Mouse (Mus musculus) lung, postnatal 4 days (tissue): ENCODE measurements around the gene Cma2.
"Not testable (repeated sequence)": the region's sequence is repeated elsewhere in the genome, so short reads cannot be mapped to it uniquely, and the experiment has no call there.

Experiments
- DNase-seq, 2 experiments: peaks; one replicate each; pipeline ENCODE4 v3.0.0; 2021

Gene Cma2

DNA sequence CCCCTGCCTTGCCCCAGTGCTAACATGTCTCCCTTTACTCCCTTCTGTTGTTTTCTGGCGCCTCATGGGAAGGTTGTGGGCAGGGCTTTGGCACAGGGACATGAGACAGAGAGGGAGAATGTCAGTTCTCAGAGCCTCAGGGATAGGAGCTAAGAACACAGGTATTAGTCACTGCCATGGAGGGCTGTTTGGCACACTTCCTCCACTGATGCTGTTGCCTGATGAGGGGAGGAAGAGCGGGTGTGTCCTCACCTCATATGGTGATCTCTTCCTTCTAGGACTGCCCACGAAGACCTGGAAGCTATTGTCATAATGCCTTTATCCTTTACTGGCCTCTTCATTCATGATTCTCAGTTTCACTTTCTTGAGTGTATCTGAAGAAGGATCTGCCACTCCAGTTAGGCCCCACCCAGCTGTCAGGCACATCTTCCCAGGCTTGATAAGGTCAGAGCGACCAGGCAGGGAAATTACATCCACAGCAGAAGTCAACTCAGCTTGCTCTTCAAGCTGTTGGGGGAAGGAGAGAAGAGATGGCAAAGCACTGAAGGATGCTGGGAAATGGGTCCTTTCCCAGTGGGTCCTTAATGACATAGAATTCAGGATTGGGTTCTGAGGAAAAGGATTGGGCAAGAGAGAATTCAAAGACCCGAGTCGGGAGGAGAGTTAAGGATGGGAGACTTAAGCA is at the start of gene Cma2:
TSS of gene Cma2 (plus strand) at position 635 of the 685 bp plus-strand sequence.
- no peak for DNase-seq

DNA sequence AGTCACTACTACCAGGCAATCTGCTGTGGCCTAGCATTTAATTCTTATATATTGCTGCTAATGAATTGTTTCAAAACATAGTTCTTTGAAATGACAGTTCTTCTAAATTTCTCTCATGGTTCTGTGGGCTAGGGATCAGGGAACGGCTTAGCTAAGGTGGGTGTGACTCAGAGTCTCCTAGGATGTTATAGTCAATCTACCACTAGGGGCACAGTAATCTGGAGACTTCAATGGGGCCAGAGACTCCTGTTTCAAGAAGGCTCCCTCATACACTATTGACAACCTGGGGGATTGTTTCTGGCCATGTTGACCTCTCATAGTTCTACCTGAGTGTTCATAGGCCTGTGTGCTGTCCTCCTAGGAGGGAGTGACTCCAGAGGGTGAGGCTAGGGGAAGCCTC is 45.3 kb upstream of the Cma2 start:
- DNase-seq: no peak

DNA sequence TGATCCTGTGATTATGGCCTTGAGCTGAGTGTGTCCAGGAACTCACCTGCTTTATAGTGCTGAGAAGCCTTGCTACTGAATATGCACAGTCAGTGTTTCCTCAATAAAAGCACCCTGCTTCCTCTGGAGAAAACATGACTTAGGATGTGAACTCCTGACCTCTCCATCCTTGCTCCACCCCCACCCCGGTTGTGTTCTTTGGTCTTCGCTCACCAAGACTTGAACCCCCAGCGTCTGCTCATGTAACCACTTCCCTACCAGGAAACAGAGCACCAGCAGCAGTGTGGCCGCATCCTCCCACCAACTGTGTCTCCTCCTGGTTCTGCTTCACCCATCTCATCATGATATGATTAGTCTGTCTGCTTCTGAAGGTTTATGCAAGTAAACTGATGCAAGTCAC is 37.4 kb upstream of the Cma2 start:
- DNase-seq: no peak

DNA sequence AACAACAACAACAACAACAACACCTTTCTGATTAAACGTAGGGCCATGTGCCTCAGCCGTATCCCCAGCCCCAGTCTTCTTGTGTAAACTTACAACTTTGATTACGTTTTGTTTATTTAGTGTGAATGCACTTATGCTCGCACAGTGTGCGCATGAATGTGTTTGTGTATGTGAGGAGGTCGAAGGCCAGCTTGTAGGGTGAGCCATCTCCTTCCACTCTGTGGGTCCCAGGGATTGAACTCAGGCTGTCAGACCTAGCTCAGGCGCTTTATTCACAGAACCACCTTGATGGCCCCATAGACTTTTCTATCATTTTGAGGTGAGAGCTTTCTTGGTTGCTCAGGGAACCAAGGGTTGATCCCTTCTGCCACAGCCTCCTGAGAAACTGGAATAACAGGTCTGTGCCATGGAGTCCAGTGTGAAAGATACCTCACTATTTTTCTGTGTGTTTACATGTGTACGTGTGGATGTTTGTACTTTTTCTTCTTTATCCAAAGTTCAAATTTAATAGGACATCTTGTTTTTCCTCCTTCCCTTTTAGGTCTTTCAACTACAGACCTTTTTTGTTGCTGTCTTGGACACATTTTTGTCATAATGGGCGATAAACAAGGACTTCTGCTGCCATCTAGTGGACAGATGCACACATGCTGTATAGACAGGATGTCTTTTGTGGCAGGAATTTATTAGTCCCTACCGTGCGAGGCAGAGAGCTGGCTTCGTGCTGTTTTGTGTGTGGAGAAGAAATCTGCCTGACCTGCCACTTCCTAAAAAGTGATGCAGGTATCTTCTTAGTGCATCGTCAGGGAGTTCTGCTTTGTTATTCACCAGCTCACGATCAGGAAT is 32.3 kb upstream of the Cma2 start:
- peak in 1 of 2 experiments; percentile 78 for DNase-seq

DNA sequence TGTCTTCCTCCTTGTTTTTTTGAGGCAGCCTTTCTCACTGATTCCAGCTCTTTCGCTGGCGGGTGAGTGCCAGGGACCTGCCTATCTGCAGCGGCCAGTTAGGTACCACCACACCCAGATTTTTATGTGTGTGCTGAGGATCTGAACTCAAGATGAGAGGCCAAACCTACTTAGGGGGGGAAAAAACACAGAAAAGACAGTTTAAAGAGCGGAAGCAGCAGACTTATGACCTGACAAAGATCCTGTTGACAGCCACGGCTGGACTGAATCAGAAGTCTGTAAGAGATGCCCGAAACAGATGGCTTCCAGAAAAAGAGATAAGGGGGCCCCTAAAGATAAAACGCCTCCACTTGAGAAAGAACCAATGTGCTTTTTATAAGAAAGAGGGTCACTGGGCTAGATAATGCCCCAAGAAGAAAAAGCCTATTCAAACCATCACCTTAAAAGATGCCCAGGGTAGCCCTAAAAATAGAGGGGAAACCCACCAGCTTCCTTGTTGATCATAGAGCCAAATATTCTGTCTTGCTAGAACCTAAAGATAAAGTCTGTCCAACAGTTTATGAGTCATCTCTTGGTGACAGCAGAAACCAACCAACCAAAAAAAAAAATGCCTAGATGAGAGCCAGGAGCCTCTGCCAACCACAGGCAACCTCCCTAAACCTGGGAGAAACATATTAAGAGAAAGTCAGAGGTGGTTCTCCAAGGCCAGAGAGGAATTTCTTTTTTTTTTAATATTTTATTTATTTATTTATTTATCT is 28.1 kb upstream of the Cma2 start:
- no peak for DNase-seq

DNA sequence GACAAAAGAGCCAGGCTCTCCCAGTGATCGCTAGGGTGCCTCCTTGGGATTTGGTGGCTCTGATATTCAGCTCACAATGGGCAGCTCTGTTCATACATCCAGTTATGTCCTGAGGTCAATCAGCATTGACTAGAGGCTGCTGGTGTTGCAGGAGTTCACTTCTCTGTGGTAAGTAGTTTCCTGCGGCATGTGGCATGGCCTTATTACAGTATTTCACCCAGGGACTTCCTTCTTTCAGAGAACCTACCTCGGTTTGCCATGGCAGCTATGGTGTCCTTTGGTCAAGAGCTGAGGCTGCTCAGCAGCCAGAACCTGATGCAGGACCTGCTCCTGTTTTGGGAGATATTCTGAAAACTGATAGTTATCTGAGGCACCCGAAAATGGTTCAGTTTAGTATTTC is 23.9 kb upstream of the Cma2 start:
- no peak for DNase-seq

DNA sequence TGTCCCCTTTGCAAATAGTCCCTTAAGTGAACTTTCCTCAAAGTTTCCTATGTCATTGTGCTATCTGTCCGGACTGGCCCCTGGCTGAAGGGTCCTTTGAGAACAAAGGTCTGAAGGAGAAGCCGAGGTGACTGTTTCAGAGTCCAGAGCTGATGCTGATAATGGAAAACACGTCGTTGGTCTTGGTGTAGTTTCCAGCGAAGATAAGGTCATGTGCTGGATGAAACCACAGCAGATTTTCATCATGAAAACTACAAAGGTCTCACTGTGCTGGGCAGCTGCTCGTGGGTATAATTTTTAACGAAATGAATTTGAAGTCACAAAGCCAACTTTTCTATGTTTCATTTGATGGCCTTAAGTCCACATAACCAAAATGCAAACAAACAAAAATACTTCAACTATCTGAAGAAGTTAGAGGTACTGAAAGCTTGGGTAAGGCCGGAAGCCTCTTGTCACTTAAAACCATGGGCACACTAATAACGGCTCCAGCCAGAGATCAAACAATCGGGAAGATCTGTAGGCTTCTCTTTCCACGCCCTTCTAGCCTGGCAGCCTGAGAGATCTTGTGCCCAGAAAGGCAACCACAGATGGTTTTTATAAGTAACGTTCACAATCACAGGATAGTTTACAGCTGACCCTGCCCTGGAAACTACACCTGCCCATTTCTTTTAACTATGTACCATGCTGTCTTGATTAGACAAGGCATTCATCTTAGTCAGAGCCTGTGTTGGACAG is 21.4 kb upstream of the Cma2 start:
- no peak for DNase-seq

DNA sequence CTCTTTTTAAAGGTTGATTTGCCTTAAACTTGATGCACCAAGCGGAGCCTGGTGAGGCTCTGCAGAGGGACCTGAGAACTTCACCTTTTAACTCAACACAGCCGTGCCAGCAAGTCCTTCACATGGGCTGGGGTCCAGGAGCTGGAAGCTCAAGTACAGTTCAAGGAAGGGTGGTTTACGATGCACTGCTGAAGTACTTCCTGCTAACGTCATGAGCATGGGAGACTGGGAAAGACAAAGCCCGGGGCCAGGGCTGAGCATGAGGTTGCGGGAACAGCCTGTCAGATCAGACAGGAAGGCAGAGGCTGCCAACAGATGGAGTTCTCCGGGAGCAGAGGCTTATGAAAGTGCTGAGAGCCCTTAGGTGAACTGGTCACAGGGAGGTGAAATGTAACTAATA is 17.2 kb upstream of the Cma2 start:
- peak; percentile 85 to 92 for DNase-seq

DNA sequence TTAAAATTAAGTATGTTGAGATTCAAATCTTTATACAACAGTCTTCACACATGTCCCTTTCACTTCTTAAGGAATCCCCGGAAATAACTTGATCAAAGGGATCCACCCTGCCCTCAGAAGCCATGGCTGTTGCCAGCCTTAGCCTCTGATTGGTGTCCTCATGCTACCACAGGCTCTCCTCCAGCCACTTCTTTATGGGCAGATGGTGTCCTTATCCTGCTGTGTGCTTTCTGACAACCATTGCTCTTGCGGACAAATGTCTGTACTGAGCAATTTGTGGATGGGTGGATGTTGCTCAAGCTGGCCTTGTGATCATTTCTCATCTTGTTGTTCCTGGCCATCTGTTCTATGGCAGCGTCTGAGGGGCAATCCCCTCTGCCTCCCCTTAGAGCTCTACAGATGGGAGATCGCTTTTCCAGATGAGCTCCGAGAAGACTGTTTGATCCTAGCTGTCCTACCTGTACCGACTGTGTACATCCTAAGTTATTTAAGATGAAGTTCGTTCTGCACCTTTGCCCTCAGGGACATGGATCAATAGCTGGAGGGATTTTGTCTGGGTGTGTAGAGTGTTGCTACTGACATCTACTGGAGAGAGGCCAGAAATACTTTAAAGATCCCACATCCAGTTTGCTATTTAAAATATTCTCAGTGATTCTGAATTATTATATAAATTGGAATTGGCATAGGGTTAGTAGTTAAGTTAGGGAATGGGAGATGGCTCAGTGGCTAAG is 10.5 kb upstream of the Cma2 start:
- DNase-seq: no peak

DNA sequence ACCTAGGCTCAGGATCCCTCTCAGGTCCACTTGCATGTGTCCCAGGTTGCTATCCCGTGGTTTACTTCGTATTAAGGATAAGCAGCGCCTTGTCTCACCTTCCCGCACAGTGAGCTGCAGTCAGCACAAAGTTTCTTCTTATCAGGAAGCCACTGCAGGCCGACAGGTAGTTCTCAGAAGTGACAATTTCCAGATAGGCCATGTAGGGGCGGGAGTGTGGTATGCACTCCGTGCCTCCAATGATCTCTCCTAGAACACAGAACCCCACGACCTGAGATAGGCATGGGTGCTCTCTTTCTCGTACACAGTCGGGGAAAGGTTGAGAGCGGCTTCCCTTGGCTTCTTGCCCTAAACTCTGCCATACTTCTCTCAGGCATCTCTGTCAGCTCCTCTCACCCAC is 7.2 kb upstream of the Cma2 start:
- DNase-seq: no peak

DNA sequence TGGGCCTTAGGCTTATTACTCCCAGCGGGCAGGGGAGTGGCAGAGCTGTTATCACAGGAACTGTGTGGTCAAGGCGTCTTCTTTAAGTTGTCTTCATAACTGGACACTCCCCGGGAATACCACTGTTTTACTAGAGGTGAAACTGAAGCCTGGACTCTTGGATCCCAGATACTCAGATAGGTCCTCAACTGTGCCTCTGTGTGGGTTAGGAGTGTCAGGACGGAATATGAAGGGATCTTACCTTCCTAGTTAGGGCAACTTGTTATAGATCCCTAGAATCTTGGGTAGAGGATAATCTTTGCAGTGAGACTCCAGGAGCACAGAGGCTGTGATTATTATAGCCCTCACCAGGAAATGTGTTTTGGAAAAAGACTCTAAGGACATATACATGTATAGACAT is 6.2 kb upstream of the Cma2 start, which contains the start of gene Cma1:
TSS of gene Cma1 (minus strand) at position 101 of the 400 bp plus-strand sequence.
- DNase-seq: no peak

DNA sequence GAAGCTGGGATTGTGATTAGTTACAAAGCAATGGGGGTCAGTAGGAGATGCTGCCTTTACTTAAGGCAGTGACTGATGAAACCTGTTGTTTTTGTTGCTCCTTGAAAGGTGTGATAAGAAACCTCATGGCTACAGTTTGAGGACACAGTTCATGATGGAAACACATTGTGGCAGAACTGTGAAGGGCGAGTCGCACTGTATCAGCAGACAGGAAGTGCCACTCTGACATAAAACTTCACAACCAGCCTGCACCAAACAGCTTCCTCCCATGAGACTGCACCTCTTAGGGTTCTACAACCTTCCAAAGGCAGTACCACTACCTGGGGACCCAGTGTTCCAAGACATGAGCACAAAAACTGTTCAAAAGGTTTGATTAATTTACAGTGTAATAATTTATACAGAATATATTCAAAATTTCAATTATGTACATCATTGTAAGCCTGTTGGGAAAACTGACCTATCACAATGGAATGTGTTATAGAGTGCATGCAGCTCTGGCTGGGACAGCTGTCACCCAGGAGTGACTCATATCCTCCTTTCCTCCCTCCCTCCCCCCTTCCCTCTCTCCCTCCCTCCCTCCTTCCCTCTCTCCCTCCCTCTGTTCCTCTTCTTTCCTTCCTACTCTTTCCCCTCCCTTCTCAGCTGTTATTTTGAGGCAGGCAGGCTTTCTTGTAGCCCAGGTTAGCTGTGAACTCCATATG is 4.4 kb upstream of the Cma2 start:
- no peak for DNase-seq

DNA sequence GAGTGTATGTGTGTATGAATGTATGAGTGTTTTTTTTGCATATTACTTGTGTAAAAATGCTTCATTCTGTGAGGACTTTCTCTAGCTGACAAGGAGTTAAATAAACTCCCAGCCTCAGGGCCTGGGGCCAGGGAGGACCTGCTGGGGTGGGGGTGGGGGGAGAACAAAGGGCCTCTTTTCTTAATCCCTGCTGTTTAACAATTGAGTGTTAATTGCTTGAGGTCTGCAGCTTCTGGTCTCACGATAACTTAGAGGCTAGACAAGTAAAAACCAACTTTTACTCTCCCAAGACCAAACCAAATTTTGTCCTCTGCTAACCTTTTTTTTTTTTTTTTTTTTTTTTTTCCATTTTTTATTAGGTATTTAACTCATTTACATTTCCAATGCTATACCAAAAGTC is 12.5 kb downstream of the Cma2 start:
- DNase-seq: no peak

DNA sequence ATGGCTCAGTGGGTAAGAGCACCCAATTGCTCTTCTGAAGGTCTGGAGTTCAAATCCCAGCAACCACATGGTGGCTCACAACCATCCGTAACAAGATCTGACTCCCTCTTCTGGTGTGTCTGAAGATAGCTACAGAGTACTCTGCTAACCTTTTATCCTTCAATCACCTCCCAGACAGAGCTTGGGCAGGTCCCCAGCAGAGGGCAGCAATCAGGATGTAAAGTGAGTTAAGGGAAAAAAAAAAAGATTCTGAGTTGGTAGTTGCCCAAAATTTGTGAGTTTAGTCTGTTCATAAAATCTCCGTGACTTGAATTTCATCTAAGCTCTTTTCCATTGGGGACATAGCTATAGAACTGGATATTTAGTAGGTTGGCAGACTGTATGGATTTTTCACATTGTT is 13.1 kb downstream of the Cma2 start:
- DNase-seq: not testable (repeated sequence)

DNA sequence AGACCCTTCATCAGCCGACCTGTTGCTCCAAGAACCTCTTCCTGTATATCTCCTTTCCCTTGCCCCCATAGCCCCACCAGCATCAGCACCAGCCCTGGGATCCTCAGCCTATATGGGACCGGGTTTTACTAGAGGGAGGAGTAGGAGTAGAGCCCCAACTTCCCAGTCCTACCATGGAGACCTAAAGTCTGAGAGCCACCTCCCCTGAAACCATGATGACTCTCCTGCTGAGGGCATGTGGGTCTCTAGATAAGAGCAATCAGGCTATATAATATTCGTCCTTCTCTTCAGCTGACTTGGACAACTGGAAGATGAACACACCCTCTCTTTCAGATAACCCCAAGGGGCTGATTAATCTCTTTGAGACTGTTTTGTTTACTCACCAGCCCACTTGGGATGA is 36.7 kb downstream of the Cma2 start:
- not testable (repeated sequence) for DNase-seq

DNA sequence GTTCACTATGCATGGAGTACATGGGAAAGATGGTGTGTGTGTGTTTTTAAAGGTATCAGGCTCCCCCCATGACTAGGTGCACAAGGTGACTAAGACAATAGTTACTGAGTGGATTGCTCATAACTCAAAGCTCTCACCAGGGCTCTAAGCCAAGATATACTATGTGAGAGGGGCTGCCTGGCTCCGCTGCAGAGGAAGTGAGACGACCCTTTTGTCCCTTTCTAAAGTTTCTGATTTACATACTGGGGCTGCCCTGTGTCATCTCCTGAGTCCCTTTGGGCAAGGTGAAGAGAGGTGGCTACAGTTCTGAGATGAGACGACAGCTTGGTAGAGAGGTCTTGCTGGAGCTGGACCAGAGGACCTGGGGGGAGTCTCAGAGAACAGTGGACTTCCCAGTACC is 62.4 kb downstream of the Cma2 start:
- no peak for DNase-seq

DNA sequence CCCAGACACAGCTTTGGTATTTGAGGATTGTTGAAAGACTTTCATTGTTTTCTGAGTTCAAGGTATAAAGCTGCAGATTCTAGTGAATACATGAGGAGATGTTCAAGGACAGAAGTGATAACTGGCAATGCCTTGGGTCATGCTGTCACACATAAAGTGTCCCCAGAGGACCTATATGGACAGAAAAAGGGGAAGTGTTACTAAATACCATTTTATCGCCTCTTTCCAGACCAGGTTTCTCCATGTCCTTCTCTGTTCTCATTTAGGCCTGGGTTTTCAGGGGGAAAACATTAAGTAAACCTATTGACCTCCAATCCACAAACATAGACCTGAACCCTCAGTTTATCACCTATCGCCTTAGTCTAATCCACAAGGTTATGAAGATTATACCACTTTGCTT is 63.1 kb downstream of the Cma2 start:
- no peak for DNase-seq

DNA sequence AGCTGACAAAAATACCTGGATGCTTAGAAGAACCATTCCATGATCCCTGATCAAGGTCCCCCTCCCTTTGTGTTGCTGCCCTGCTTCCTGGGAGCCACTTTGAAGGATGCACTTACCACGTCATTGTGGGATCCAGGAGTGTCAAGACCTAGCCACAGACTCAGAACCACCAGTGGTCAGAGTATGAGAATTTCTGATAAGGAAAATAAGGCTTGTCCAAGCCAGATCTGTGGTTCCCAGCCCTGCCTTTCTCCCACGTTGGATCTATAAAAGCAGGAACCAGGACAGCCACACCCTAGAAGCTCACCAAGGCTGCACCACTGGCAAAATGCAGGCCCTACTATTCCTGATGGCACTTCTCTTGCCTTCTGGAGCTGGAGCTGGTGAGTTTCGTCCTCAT is 66.9 kb downstream of the Cma2 start, which contains the start of gene Mcpt1:
TSS of gene Mcpt1 (plus strand) at position 301 of the 400 bp plus-strand sequence.
- DNase-seq: not testable (repeated sequence)

DNA sequence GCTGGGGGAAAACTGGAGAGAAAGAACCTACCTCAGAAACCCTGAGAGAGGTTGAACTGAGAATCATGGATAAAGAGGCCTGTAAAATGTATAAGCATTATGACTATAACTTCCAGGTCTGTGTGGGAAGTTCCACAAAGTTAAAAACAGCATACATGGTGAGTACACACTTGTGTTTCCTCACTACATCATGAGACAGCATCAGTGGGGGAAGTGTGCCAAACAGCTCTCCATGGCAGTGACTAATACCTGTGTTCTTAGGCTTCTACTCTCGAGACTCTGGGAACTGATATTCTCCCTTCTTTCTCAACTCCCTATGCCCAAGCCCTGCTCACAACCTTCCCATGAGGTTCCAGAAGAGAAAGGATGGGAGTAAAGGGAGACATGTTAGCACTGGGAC is 68.7 kb downstream of the Cma2 start:
- no peak for DNase-seq

DNA sequence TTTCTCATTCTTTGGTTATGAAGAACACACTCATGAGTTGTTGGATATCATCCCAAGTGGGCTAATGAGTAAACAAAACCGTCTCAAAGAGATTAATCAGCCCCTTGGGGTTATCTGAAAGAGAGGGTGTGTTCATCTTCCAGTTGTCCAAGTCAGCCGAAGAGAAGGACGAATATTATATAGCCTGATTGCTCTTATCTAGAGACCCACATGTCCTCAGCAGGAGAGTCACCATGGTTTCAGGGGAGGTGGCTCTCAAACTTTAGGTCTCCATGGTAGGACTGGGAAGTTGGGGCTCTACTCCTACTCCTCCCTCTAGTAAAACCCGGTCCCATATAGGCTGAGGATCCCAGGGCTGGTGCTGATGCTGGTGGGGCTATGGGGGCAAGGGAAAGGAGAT is 70.5 kb downstream of the Cma2 start:
- not testable (repeated sequence) for DNase-seq
